Mouse (Mus musculus) ES-E14 (cell line): ENCODE data around the gene Dnajc14.

ENCODE experiments used
- MAFK ChIP-seq: IDR thresholded peaks from 2 replicates; pipeline ENCODE4 v1.6.1; 2014; ENCODE audit warnings: mild to moderate bottlenecking, low read depth, low read length, inconsistent platforms; ENCODE audit not compliant: insufficient read depth
- ZC3H11A ChIP-seq: IDR thresholded peaks from 2 replicates; pipeline ENCODE4 v1.6.1; 2012; ENCODE audit warnings: low read depth, mild to moderate bottlenecking, inconsistent platforms, low read length, borderline replicate concordance

DNA sequence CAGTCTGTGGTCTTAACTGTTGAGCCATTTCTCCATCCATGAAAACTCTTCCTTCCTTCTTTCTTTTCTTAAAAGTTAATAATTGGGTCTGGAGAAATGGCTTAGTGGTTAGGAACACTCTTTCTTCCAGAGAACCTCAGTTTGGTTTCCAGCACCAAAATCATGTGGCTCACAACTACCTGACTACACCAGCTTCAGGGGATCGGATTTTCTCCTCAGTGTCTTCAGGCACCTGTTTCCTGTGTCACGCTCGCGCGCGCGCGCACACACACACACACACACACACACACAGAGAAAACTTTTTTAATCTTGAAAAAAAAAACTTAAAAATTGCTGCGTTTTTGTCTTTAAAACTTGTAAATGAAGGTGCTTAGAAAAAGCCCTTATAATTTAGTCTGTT lies 20.0 kb downstream of the Dnajc14 start:
- TF ChIP-seq MAFK (no peak), ZC3H11A (no peak)
